Mouse (Mus musculus) CH12.LX (cell line): ENCODE data around the gene Mta1. TPM values are rescaled to one million over a fixed set of nuclear protein-coding genes. Genes with fewer than 3 reads are reported as not detected.

Source experiments
- DNase-seq: peaks from one replicate; pipeline ENCODE4 v3.0.0-alpha.2; 2013; ENCODE audit errors: extremely low read depth
- H3K27ac ChIP-seq: 2 replicates; pipeline ENCODE4 v1.5.1; 2012; ENCODE audit warnings: low read depth, mild to moderate bottlenecking, control low read depth, moderate library complexity; ENCODE audit not compliant: insufficient read depth
- H3K27me3 ChIP-seq: replicated peaks from 2 replicates; pipeline ENCODE3; 2012; ENCODE audit warnings: inconsistent platforms
- H3K36me3 ChIP-seq, 2 experiments: replicated peaks in 1 of 2; 2 replicates each; pipeline versions ENCODE3 to v1.6.1; 2012; ENCODE audit warnings: inconsistent platforms in 1 of 2, low read length in 1 of 2, mild to moderate bottlenecking in 1 of 2, mixed read lengths in 1 of 2, moderate library complexity in 1 of 2; ENCODE audit not compliant: control insufficient read depth in 1 of 2, insufficient read depth in 1 of 2
- H3K4me1 ChIP-seq, 2 experiments: 2 replicates each; pipeline ENCODE4 v1.6.1; 2012; ENCODE audit warnings: inconsistent platforms in 1 of 2, moderate library complexity in 1 of 2; ENCODE audit not compliant: insufficient read depth in 2 of 2, control insufficient read depth in 1 of 2
- H3K4me2 ChIP-seq: 2 replicates; pipeline ENCODE4 v1.6.1; 2012; ENCODE audit warnings: low read depth, mild to moderate bottlenecking, control low read depth; ENCODE audit not compliant: poor library complexity, insufficient read depth, severe bottlenecking
- H3K4me3 ChIP-seq, 3 experiments: fragments of 150-350 bp in 1 of 3; sonication (generic) in 1 of 3; replicated peaks in 1 of 3; 2 replicates each; pipeline versions ENCODE3 to v1.5.1; 2011 to 2012; ENCODE audit warnings: low read depth in 2 of 3, low read length in 2 of 3, mild to moderate bottlenecking in 2 of 3, moderate library complexity in 2 of 3, control low read depth in 1 of 3, improper control_type of control experiment in 1 of 3, inconsistent platforms in 1 of 3, mixed read lengths in 1 of 3; ENCODE audit not compliant: poor library complexity in 1 of 3
- H3K79me2 ChIP-seq: replicated peaks from 2 replicates; pipeline ENCODE4 v1.6.1; 2012; ENCODE audit warnings: mild to moderate bottlenecking, moderate library complexity; ENCODE audit not compliant: control insufficient read depth, poor library complexity, insufficient read depth, severe bottlenecking; ENCODE audit errors: extremely low read depth
- H3K9ac ChIP-seq: 2 replicates; pipeline ENCODE4 v1.6.1; 2012; ENCODE audit warnings: low read depth, mild to moderate bottlenecking, control low read depth, moderate library complexity; ENCODE audit not compliant: insufficient read depth
- H3K9me3 ChIP-seq: replicated peaks from 2 replicates; pipeline ENCODE3; 2012; ENCODE audit warnings: low read length, inconsistent platforms, mixed read lengths
- CTCF ChIP-seq, 2 experiments: IDR thresholded peaks in 1 of 2; conservative IDR thresholded peaks in 1 of 2; 2 replicates each; pipeline ENCODE4 v1.5.1; 2011 to 2012; ENCODE audit warnings: low read depth in 2 of 2, low read length in 2 of 2, improper control_type of control experiment in 1 of 2, inconsistent platforms in 1 of 2, mild to moderate bottlenecking in 1 of 2, moderate library complexity in 1 of 2
- ELF1 ChIP-seq: IDR thresholded peaks from 2 replicates; pipeline ENCODE4 v1.6.1; 2014; ENCODE audit warnings: low read depth, mild to moderate bottlenecking, inconsistent platforms, low read length, improper control_type of control experiment
- EP300 ChIP-seq: IDR thresholded peaks from 2 replicates; pipeline ENCODE4 v1.6.1; 2011; ENCODE audit warnings: low read length, improper control_type of control experiment
- ETS1 ChIP-seq: conservative IDR thresholded peaks from 2 replicates; pipeline ENCODE4 v1.6.1; 2012; ENCODE audit warnings: low read depth, mild to moderate bottlenecking, inconsistent platforms, low read length, improper control_type of control experiment, moderate library complexity
- JUN ChIP-seq: IDR thresholded peaks from 2 replicates; pipeline ENCODE4 v1.6.1; 2011; ENCODE audit warnings: low read depth, mild to moderate bottlenecking, low read length, improper control_type of control experiment, moderate library complexity; ENCODE audit not compliant: insufficient read depth
- JUND ChIP-seq: conservative IDR thresholded peaks from 2 replicates; pipeline ENCODE4 v1.6.1; 2011; ENCODE audit warnings: low read depth, low read length, improper control_type of control experiment
- KAT2A ChIP-seq: IDR thresholded peaks from 2 replicates; pipeline ENCODE4 v1.6.1; 2012; ENCODE audit warnings: low read length, improper control_type of control experiment, inconsistent platforms; ENCODE audit not compliant: insufficient replicate concordance
- MAFK ChIP-seq: IDR thresholded peaks from 2 replicates; pipeline ENCODE4 v1.6.1; 2011; ENCODE audit warnings: low read length, improper control_type of control experiment; ENCODE audit not compliant: insufficient replicate concordance
- MAX ChIP-seq: IDR thresholded peaks from 2 replicates; pipeline ENCODE4 v1.6.1; 2011; ENCODE audit warnings: low read length, improper control_type of control experiment
- MAZ ChIP-seq: IDR thresholded peaks from 2 replicates; pipeline ENCODE4 v1.6.1; 2012; ENCODE audit warnings: low read depth, mild to moderate bottlenecking, inconsistent platforms, low read length, improper control_type of control experiment, moderate library complexity
- MEF2A ChIP-seq: IDR thresholded peaks from 2 replicates; pipeline ENCODE4 v1.6.1; 2014; ENCODE audit warnings: low read depth, mild to moderate bottlenecking, inconsistent platforms, low read length, improper control_type of control experiment, borderline replicate concordance
- MXI1 ChIP-seq: IDR thresholded peaks from 2 replicates; pipeline ENCODE4 v1.6.1; 2011; ENCODE audit warnings: mild to moderate bottlenecking, low read depth, low read length, improper control_type of control experiment
- NELFE ChIP-seq: IDR thresholded peaks from 2 replicates; pipeline ENCODE4 v1.6.1; 2011; ENCODE audit warnings: low read depth, low read length, improper control_type of control experiment
- POLR2A ChIP-seq: IDR thresholded peaks from 2 replicates; pipeline ENCODE4 v1.6.1; 2011; ENCODE audit warnings: low read depth, mild to moderate bottlenecking, improper control_type of control experiment, low read length
- POLR2AphosphoS2 ChIP-seq: IDR thresholded peaks from 2 replicates; pipeline ENCODE4 v1.6.1; 2011; ENCODE audit warnings: low read depth, low read length, improper control_type of control experiment
- RAD21 ChIP-seq: IDR thresholded peaks from 2 replicates; pipeline ENCODE4 v1.6.1; 2011; ENCODE audit warnings: low read depth, mild to moderate bottlenecking, low read length, improper control_type of control experiment, moderate library complexity
- RCOR1 ChIP-seq: conservative IDR thresholded peaks from 2 replicates; pipeline ENCODE4 v1.6.1; 2012; ENCODE audit warnings: low read depth, mild to moderate bottlenecking, inconsistent platforms, low read length, improper control_type of control experiment
- SIN3A ChIP-seq: IDR thresholded peaks from 2 replicates; pipeline ENCODE4 v1.6.1; 2012; ENCODE audit warnings: low read length, improper control_type of control experiment, inconsistent platforms
- TBP ChIP-seq: conservative IDR thresholded peaks from 2 replicates; pipeline ENCODE4 v1.6.1; 2011; ENCODE audit warnings: low read depth, low read length, improper control_type of control experiment
- TCF12 ChIP-seq: IDR thresholded peaks from 2 replicates; pipeline ENCODE4 v1.6.1; 2014; ENCODE audit warnings: low read depth, mild to moderate bottlenecking, inconsistent platforms, low read length, improper control_type of control experiment
- ZMIZ1 ChIP-seq: IDR thresholded peaks from 2 replicates; pipeline ENCODE4 v1.6.1; 2012; ENCODE audit warnings: low read depth, mild to moderate bottlenecking, inconsistent platforms, low read length, improper control_type of control experiment
- dilution Hi-C: fragments of 300-500 bp; cut with MboI; formaldehyde crosslinking; loops from 2 replicates; pipeline ENCODE4 v1.14.3; 2020; ENCODE audit warnings: low sequenced_read_pairs; ENCODE audit not compliant: extremely low pct_unique_long_range_greater_than_20kb, extremely low pct_ligation_motif_present
- in situ Hi-C: fragments of 300-500 bp; cut with MboI; formaldehyde crosslinking; loops from 3 replicates; pipeline ENCODE4 v1.14.3; 2019; ENCODE audit warnings: low sequenced_read_pairs, low pct_ligation_motif_present, low pct_unique_long_range_greater_than_20kb, mixed read lengths
- polyA plus RNA-seq: library from polyadenylated mRNA; unstranded; fragments of >175 nt; gene quantifications from 2 replicates; pipeline ENCODE4 v1.2.1, GENCODE M21; 2012; ENCODE audit warnings: low read depth; ENCODE audit not compliant: insufficient read length
- total RNA-seq, 2 experiments: library from RNA; depleted of rRNA; stranded (reverse); fragments of 300-350 nt in 1 of 2; fragments of >200 nt in 1 of 2; gene quantifications; 2 replicates each; pipeline ENCODE4 v1.2.3; 2012 to 2014

Mta1 gene
- 29.5 and 39.4 TPM in 2 replicates for total RNA-seq (2012; rRNA removed)
- 11.5 and 12.7 TPM in 2 replicates for total RNA-seq (2014; rRNA removed)
- polyA plus RNA-seq, result 68.6 and 76.7 TPM in 2 replicates

- no peaks in the 10 kb centered on the region for H3K9me3 ChIP-seq
Observed at GRCm38 (mm10) chr12:113097749-113098281, at the start of gene Mta1. Gene Mta1, plus strand, starts transcription at chr12:113098278.

GRCm38 (mm10) chr12:113049836-113050235, 48.2 kb upstream of the Mta1 start:
- Histone ChIP-seq H3K79me2 (no peaks in the 10 kb centered on the region), H3K36me3 (peaks cover 10 to 67% of the 10 kb centered on the region in 2 experiments), H3K4me1 (peaks cover 4 to 14% of the 10 kb centered on the region in 2 experiments; a peak in 3 of 4 replicates), H3K27me3 (no peaks in the 10 kb centered on the region), H3K4me3 (no peak overlapping the region), H3K9ac (no peak overlapping the region), H3K9me3 (no peaks in the 10 kb centered on the region), H3K27ac (no peak overlapping the region), H3K4me2 (no peak overlapping the region)
- DNase-seq, result peak; percentile 11
- in situ Hi-C loops, result loop anchor here (10.0 kb wide), 1 partner anchor 45 kb away; the partner anchor contains the start of gene Brf1
- no peak for TF ChIP-seq MEF2A
- TF ChIP-seq NELFE, result no peak
- no peak for TF ChIP-seq KAT2A
- TF ChIP-seq MAFK, result no peak
- no peak for TF ChIP-seq MXI1
- TF ChIP-seq RAD21, result no peak
- TF ChIP-seq POLR2AphosphoS2, result no peak
- TF ChIP-seq EP300, result no peak
- no peak for TF ChIP-seq ETS1
- no peak for TF ChIP-seq TBP
- no peak for TF ChIP-seq JUND
- TF ChIP-seq JUN, result no peak
- no peak for TF ChIP-seq ELF1
- TF ChIP-seq SIN3A, result no peak
- no peak for TF ChIP-seq MAZ
- no peak for TF ChIP-seq RCOR1
- dilution Hi-C loops, result no loop called here

More at GRCm38 (mm10) chr12:113097749-113098281, at the start of gene Mta1:
- Histone ChIP-seq H3K4me2 (peak within 1 kb of the TSS; percentile 78), H3K4me3 (peak within 1 kb of the TSS; percentile 71 to 96 (median 91)), H3K36me3 (peaks cover 0 to 20% of the 10 kb centered on the region in 2 experiments), H3K27ac (no peak within 1 kb of the TSS), H3K79me2 (peaks cover 23% of the 10 kb centered on the region), H3K27me3 (peaks cover 2% of the 10 kb centered on the region), H3K9ac (peak within 1 kb of the TSS; percentile 99), H3K4me1 (peaks cover 25 to 52% of the 10 kb centered on the region in 2 experiments)
- dilution Hi-C loops, result no loop called here
- in situ Hi-C loops, result no loop called here
- DNase-seq, result no peak
- peak; percentile 48; the same call in 1 of the 2 replicates for TF ChIP-seq ZMIZ1
- TF ChIP-seq NELFE, result peak; percentile 55
- no peak for TF ChIP-seq MAX
- peak; percentile 72 for TF ChIP-seq POLR2A
- 0 out of 2 replicates have a peak, but pooled peaks have one; percentile 38 for TF ChIP-seq TCF12
- TF ChIP-seq CTCF (conservative IDR thresholded peaks at IDR 0.05 in 1 of 2, IDR thresholded peaks at IDR 0.05 in 1 of 2; ENCODE audit: low read depth in 2 of 2, low read length in 2 of 2), result no peak
